Mouse (Mus musculus) adrenal gland, adult 10 weeks (tissue): ENCODE results near the gene Zfp27. TPM values are rescaled to one million over a fixed set of nuclear protein-coding genes. Genes with fewer than 3 reads are reported as not detected.

Source experiments
- polyA plus RNA-seq: library from polyadenylated mRNA; stranded (reverse); fragments of 350-450 nt; fragmentation: Illumina TruSeq; extraction: RNeasy Lipid Tissue Mini Kit (QIAGEN cat#74804); gene quantifications from one replicate; pipeline ENCODE4 v1.2.3, GENCODE M21; 2014; ENCODE audit warnings: low read depth, low replicate concordance

The Zfp27 gene
- polyA plus RNA-seq, result 6.2 TPM

DNA sequence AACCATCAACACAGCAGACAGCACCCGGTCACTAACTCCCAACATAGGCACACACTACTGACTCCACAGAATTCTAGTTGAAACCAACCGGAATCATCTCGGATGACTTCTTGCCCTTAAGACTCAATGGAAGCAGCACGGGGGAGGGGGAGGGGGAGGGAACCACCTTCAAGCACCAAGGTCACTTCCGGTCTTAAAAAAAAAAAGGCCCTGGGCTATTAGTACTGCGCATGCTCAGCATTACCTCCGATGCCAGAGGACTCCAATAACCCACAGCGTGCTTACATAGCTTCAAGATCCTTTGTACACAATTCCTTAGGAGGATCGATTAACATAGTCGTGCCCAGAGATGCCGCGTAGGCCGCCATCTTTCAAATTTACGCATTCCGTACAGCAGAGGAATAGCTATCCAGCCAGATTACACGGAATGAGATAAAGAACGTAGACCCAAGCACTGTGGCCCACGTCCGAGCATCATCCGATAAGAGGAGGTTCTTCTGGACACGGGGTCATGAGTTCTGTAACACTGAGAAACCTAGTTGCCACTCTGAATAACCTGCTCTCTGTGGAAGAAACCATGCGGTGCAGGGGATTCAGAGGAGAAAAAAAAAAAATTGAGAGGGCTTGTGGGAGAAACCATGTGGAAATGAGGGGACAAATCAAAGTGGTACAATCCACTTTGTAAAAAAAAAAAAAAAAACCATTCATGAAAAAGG is at the start of gene Zfp27:
TSS of gene Zfp27 (minus strand) at position 607 of the 716 bp plus-strand sequence.

DNA sequence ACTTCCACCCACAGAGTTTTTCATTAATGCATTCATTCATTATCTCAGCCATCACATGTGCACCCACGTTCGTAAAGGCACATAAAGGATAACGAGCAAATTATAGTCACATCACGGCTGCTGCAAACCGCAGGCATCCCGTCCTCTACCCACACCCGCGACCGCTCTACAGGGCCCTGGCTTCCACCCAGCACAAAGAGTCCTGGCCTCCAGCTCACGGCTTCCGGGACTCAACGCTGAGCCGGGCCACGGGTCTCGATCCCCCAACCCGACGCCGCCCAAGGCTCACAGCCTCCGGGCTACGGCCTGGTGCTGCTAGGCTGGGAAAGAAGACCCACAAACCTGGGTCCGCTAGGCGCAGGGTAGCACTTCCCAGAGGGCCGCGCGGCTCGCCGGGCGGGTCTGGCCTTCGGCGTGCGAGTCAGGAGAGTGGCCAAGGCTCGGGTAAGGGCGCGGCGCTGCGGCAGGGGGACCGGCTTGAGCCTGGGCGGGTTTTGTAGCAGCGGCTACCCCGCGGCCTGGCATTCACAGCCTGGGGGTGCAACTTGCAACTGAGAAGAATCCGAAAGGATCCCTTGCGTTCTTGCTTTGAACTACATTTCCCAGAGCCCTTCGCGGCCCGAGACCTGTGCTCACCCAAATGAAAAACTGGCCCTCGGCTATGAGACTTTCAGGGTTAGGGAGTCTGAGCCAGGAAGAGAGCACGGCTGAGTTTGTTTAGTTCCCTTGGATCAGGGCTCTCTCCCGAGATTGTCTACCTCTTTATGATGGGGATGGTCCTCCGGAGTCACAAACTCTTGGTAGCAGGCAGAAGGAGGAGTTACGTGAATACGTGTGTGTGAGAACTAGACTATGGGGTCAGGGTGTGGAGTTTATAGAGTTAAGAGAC is 47.4 kb upstream of the Zfp27 start, which contains the start of gene Zfp74:
TSS of gene Zfp74 (minus strand) at position 577 of the 889 bp plus-strand sequence.

DNA sequence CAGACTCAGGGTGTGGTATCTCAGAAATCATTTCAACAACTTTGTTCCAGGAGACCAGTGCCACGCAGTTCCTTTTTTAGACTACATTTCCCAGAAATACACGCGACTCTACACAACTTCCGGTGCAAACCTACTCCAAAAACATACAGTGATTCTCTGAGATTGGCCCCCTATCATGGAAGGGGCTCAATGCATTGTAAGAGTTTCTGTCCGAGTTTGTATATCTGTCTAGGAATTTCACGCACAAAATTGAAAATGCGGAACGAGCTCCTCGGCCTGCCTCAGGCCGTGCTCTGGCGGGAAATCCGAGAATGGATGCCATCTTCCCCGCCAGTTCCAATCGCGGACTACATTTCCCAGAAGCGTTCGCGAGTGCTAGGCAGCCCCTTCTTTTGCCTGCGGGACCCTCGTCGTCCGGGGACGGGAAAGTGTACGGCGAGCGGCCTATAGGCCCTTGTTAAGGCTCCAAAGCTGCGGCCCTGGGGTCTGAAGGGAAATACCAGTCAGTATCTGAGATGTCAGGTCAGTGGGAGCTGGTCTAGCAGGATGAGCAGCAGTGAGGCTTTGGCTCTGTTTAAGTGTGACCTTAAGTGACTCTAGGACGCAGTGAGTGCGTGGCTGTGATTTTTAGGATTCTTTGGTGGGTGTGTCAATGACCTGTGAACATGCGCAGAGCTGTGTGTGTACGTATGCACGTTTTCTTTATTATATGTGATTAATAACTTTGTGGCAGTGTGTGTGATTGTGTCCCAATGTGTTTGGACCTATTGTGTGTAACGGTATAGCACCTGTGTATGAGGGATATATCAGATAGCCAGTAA is 2.0 kb upstream of the Zfp27 start, which contains the start of gene Zfp383:
TSS of gene Zfp383 (plus strand) at position 94 of the 821 bp plus-strand sequence.

DNA sequence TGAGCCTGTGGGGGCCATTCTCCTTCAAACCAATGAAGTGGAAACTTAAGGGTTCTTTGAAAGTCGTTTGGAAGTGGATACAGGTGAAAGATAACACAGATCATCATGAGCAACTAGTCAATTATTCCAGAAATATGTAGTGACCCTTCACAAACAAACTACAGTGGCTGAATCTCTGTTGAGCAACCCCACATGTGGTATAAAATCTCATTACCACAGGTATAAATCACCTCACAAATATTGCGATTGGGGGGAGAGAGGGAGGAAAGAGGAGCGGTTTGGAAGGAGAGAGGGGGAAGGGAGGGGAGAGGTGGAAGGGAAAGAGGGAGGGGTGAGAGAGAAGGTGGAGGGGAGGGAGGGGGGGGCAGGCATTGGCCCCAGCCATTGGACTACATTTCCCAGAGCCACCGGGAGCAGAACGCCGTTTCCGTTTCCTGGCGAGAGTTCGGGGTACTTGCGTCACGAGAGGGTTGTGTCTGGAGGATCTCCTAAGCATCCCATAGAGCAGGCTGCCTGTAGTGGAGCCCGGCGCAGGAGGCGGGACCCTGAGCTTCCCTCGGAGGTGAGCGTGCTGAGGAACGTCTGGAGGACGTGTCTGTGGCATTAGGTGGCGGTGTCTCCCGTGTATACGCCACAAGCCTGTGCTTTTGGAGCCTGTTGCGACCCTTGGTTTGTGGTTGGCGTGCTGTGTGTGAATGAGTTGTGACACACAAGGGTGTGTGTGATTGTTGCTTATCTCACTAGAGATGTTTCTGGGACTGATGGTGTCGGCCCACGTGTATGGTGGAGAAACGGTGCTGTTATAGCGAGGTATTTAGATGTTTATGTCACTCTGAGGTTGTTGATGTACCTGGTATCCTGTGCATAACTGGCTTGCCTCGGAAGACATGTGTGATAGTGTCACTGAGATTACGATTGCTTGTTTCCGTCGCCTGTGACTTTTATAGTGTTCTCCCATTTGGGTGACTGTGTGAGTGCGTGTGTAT is 46.5 kb downstream of the Zfp27 start, which contains the start of gene Zfp420:
TSS of gene Zfp420 (plus strand) at position 448 of the 986 bp plus-strand sequence.

DNA sequence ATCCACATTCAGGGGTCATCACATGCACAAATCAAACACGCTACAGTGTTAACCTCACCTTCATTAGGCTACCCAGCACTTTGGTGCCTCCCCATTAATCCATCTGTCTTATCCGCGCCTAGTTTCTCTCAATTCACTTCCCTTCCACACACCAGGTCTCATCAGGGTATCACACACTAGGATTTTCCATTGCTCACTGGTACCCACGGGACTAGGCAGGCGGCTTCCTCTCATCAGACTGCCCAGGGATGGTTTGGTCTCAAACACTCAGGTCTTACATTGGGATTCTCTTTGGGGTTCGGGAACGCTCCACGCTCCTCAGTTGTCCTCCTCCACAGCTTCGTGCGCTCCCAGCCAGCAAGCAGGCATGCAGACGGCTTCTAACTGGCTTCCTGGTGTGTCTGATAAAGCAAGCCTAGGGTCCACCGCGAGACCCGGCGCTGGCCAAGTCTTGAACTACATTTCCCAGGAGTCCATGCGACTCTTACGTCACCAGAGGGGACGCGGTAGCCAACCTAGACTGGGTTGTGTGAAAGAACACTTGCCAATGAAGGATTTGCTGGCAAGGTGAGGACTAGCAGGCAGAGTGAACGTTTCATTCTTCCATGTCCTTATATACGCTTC is 53.0 kb downstream of the Zfp27 start, which contains the start of gene Zfp940:
TSS of gene Zfp940 (minus strand) at position 451 of the 624 bp plus-strand sequence.

Other genes with a start within 250 kb of the Zfp27 start
- gene Catsperg2, start 179.5 kb downstream of the Zfp27 start, polyA plus RNA-seq, result not detected
- 14.3 TPM for gene Zfp84, start 138.0 kb downstream of the Zfp27 start, polyA plus RNA-seq
- 3.1 TPM for gene Zfp30, start 122.6 kb downstream of the Zfp27 start, polyA plus RNA-seq
- 11.7 TPM for gene Zfp790, start 90.5 kb downstream of the Zfp27 start, polyA plus RNA-seq
- gene Zfp940, start 52.9 kb downstream of the Zfp27 start, polyA plus RNA-seq, result 2.0 TPM
- gene Zfp420, start 46.6 kb downstream of the Zfp27 start, polyA plus RNA-seq, result 21.0 TPM
- gene Zfp383, start 1.7 kb upstream of the Zfp27 start, polyA plus RNA-seq, result 10.8 TPM
- 20.8 TPM for gene Zfp74, start 47.5 kb upstream of the Zfp27 start, polyA plus RNA-seq
- 5.6 TPM for gene Zfp568, start 77.4 kb upstream of the Zfp27 start, polyA plus RNA-seq
- 7.2 TPM for gene Zfp14, start 144.8 kb upstream of the Zfp27 start, polyA plus RNA-seq
- gene Zfp82, start 166.3 kb upstream of the Zfp27 start, polyA plus RNA-seq, result 1.8 TPM
- not detected for gene Gm26920, start 183.8 kb upstream of the Zfp27 start, polyA plus RNA-seq
- gene Zfp566, start 184.0 kb upstream of the Zfp27 start, polyA plus RNA-seq, result 2.0 TPM
- 142 TPM for gene Zfp260, start 188.2 kb upstream of the Zfp27 start, polyA plus RNA-seq
- gene Zfp382, start 215.4 kb upstream of the Zfp27 start, polyA plus RNA-seq, result 3.9 TPM